In genomic region chr10:111503071-111503470, GRCm38 (mm10) we compare ENCODE assay signal across 8 mouse cellular contexts. TPM values are rescaled to one million over a fixed set of nuclear protein-coding genes. Genes with fewer than 3 reads are reported as not detected.
DNase-seq lines count a peak whose midpoint lies in the region; ATAC-seq and TF ChIP-seq lines count a peak whose summit lies in the region.

No protein-coding gene starts in this region.

- intact Hi-C loops in left cerebral cortex, postnatal 14 days (cut with DNase I): loop anchor here (1.0 to 10.0 kb wide), 2 partner anchors 152 to 454 kb away; no protein-coding TSS in a partner anchor

- peaks cover 14% of the 10 kb centered on the region for H3K4me1 ChIP-seq in heart, embryonic 11.5 days (ENCODE audit: control insufficient read depth, insufficient read depth, low read length)
- H3K4me1 ChIP-seq in embryonic facial prominence, embryonic 10.5 days: peaks cover 29% of the 10 kb centered on the region
- H3K4me1 ChIP-seq in hindbrain, postnatal 0 days (ENCODE audit: insufficient read depth, low read length): no peaks in the 10 kb centered on the region
- peaks cover 18% of the 10 kb centered on the region for H3K4me1 ChIP-seq in testis, adult 2 months (ENCODE audit: control insufficient read depth, insufficient read depth, low read length)

- TF ChIP-seq POLR2A in testis, adult 2 months (IDR thresholded peaks at IDR 0.05; ENCODE audit: control insufficient read depth, low read depth, low read length): no peak

- WGBS in heart, embryonic 11.5 days (ENCODE audit: insufficient replicate concordance): 3% methylated on average over 3 of the region's 3 CpGs
- WGBS in embryonic facial prominence, embryonic 10.5 days: under 1% methylated on average over 3 of the region's 3 CpGs
- 1% methylated on average over 3 of the region's 3 CpGs for WGBS in hindbrain, postnatal 0 days

- H3K27me3 ChIP-seq in heart, embryonic 11.5 days (ENCODE audit: control insufficient read depth, insufficient read depth, low read length): no peaks in the 10 kb centered on the region
- no peaks in the 10 kb centered on the region for H3K27me3 ChIP-seq in embryonic facial prominence, embryonic 10.5 days (replicated peaks; ENCODE audit: low read depth, poor library complexity, severe bottlenecking)
- H3K27me3 ChIP-seq in hindbrain, postnatal 0 days (ENCODE audit: insufficient read depth, low read length): no peaks in the 10 kb centered on the region
- H3K27me3 ChIP-seq in testis, adult 2 months (ENCODE audit: control insufficient read depth, insufficient read depth, low read length): 0 out of 2 replicates have a peak, but pooled peaks cover 2% of the 10 kb centered on the region

- no peak overlapping the region for H3K4me3 ChIP-seq in heart, embryonic 11.5 days (ENCODE audit: low read depth, low read length)
- H3K4me3 ChIP-seq in embryonic facial prominence, embryonic 10.5 days: no peak overlapping the region
- no peak overlapping the region for H3K4me3 ChIP-seq in hindbrain, postnatal 0 days (ENCODE audit: low read length)
- no peak overlapping the region for H3K4me3 ChIP-seq in testis, adult 2 months (ENCODE audit: control insufficient read depth, low read depth, low read length)

- no peak overlapping the region for H3K4me2 ChIP-seq in heart, embryonic 11.5 days
- H3K4me2 ChIP-seq in hindbrain, postnatal 0 days (ENCODE audit: low read depth, low read length): no peak overlapping the region

- peak; percentile 91 for TF ChIP-seq CTCF in hindbrain, postnatal 0 days (IDR thresholded peaks at IDR 0.05; ENCODE audit: low read depth)
- TF ChIP-seq CTCF in testis, adult 2 months (IDR thresholded peaks at IDR 0.05; ENCODE audit: control insufficient read depth, insufficient read depth, insufficient replicate concordance, low read depth, low read length): 0 out of 2 replicates have a peak, but pooled peaks have one; percentile 21

- H3K36me3 ChIP-seq in heart, embryonic 11.5 days (ENCODE audit: control insufficient read depth, insufficient read depth, low read length): peaks cover 2% of the 10 kb centered on the region
- H3K36me3 ChIP-seq in embryonic facial prominence, embryonic 10.5 days (replicated peaks): peaks cover 9% of the 10 kb centered on the region
- no peaks in the 10 kb centered on the region for H3K36me3 ChIP-seq in hindbrain, postnatal 0 days (ENCODE audit: insufficient read depth, low read length)
- no peaks in the 10 kb centered on the region for H3K36me3 ChIP-seq in testis, adult 2 months (ENCODE audit: control insufficient read depth, insufficient read depth, low read length)

- no peak overlapping the region for H3K9ac ChIP-seq in heart, embryonic 11.5 days (ENCODE audit: low read depth, low read length)
- no peak overlapping the region for H3K9ac ChIP-seq in hindbrain, postnatal 0 days (replicated peaks; ENCODE audit: low read length)

- no peak for ATAC-seq in heart, embryonic 11.5 days (replicated peaks; ENCODE audit: insufficient number of reproducible peaks, low FRiP score, low TSS enrichment)
- no peak for ATAC-seq in hindbrain, postnatal 0 days

- H3K27ac ChIP-seq in heart, embryonic 11.5 days (ENCODE audit: low read depth, low read length): no peak overlapping the region
- H3K27ac ChIP-seq in embryonic facial prominence, embryonic 10.5 days (replicated peaks): no peak overlapping the region
- no peak overlapping the region for H3K27ac ChIP-seq in hindbrain, postnatal 0 days
- H3K27ac ChIP-seq in testis, adult 2 months (ENCODE audit: control insufficient read depth, insufficient read depth, low read depth, low read length): no peak overlapping the region

- peak; percentile 71 to 90 for DNase-seq in heart, adult 18-20 months
- peak; percentile 76 for DNase-seq in adrenal gland, adult 2 months
- peak; percentile 77 for DNase-seq in embryonic facial prominence, embryonic 10.5 days (ENCODE audit: low spot score)
- DNase-seq in hindbrain, postnatal 0 days (ENCODE audit: low spot score): peak; percentile 89
- peak; percentile 82 to 89 for DNase-seq in left cerebral cortex, postnatal 14 days (ENCODE audit: low spot score in 2 of 2)
- peak; percentile 68 to 79 for DNase-seq in natural killer cell, adult 2 months (ENCODE audit: low spot score in 2 of 2)

- no peaks in the 10 kb centered on the region for H3K9me3 ChIP-seq in heart, embryonic 11.5 days (replicated peaks; ENCODE audit: control insufficient read depth, low read length)
- H3K9me3 ChIP-seq in embryonic facial prominence, embryonic 10.5 days: no peaks in the 10 kb centered on the region
- H3K9me3 ChIP-seq in hindbrain, postnatal 0 days (ENCODE audit: low read length): no peaks in the 10 kb centered on the region

RNA-seq across cellular contexts. Expression of gene Phlda1, which starts 3.0 kb away (rescaled TPM):
- total RNA-seq in heart, adult 18-20 months (2021): 10 to 100 TPM in 1 of 2 experiments, 1 to 10 TPM in 1; 9.7 to 18.7 TPM
- 20.9 and 22.2 TPM in 2 replicates for polyA plus RNA-seq in heart, embryonic 11.5 days (2014; fragmentation: Nextera tagmentation; extraction: Ambion mirVana)
- total RNA-seq in adrenal gland, adult 2 months (2021): 10 to 100 TPM; 58.7 to 66.1 TPM
- 113 and 162 TPM in 2 replicates for polyA plus RNA-seq in adrenal gland, adult 2 months (2012; rRNA removed)
- polyA plus RNA-seq in embryonic facial prominence, embryonic 10.5 days (2016; fragmentation: Nextera tagmentation; extraction: Ambion mirVana): 34.0 and 38.4 TPM in 2 replicates
- total RNA-seq in hindbrain, postnatal 0 days (2014; rRNA removed): 7.0 and 8.4 TPM in 2 replicates
- polyA plus RNA-seq in hindbrain, postnatal 0 days (2015; fragmentation: Nextera tagmentation; extraction: Ambion mirVana): 36.2 and 39.4 TPM in 2 replicates
- 10 to 100 TPM; 31.6 to 32.5 TPM for total RNA-seq in left cerebral cortex, postnatal 14 days (2021)
- 0.28 and 1.2 TPM in 2 replicates for polyA plus RNA-seq in testis, adult 2 months (2012; rRNA removed)

RNA-seq across cellular contexts. Expression of gene Nap1l1, which starts 30.0 kb away (rescaled TPM):
- total RNA-seq in heart, adult 18-20 months (2021): 10 to 100 TPM; 66.8 to 72.3 TPM
- polyA plus RNA-seq in heart, embryonic 11.5 days (2014; fragmentation: Nextera tagmentation; extraction: Ambion mirVana): 202 and 207 TPM in 2 replicates
- 100 to 1,000 TPM; 125 to 139 TPM for total RNA-seq in adrenal gland, adult 2 months (2021)
- 1.8 and 2.1 TPM in 2 replicates for polyA plus RNA-seq in adrenal gland, adult 2 months (2012; rRNA removed)
- 367 and 371 TPM in 2 replicates for polyA plus RNA-seq in embryonic facial prominence, embryonic 10.5 days (2016; fragmentation: Nextera tagmentation; extraction: Ambion mirVana)
- total RNA-seq in hindbrain, postnatal 0 days (2014; rRNA removed): 45.4 and 48.7 TPM in 2 replicates
- polyA plus RNA-seq in hindbrain, postnatal 0 days (2015; fragmentation: Nextera tagmentation; extraction: Ambion mirVana): 174 and 197 TPM in 2 replicates
- 100 to 1,000 TPM; 222 to 226 TPM for total RNA-seq in left cerebral cortex, postnatal 14 days (2021)
- polyA plus RNA-seq in testis, adult 2 months (2012; rRNA removed): 16.4 and 23.5 TPM in 2 replicates

Comparison
In these comparisons a context has a peak if more than half of its experiments do, and no peak if none do; other contexts are left out.
1. RNA of gene Phlda1, which starts 3.0 kb away (polyA plus RNA-seq): 113 to 162 TPM in adrenal gland, adult 2 months, 36.2 to 39.4 TPM in hindbrain, postnatal 0 days, 34.0 to 38.4 TPM in embryonic facial prominence, embryonic 10.5 days and 20.9 to 22.2 TPM in heart, embryonic 11.5 days; 0.28 to 1.2 TPM in testis, adult 2 months; every median in the first group is over 10 times any median in the second.
2. Peak in every context shown above with its lines, with median percentiles within 50 percentile points of each other: DNase-seq.